Mouse (Mus musculus) limb, embryonic 15.5 days (tissue): ENCODE results near the gene Asprv1. TPM values are rescaled to one million over a fixed set of nuclear protein-coding genes. Genes with fewer than 3 reads are reported as not detected.
A peak's percentile ranks its signal among the peaks of the same experiment; 100 is the strongest.

ENCODE experiments used
- ATAC-seq: fragments of 200-750 bp; cut with Nextera tagmentation; 2 replicates; pipeline ENCODE4 v1.8.0; 2017; ENCODE audit warnings: low read depth, moderate TSS enrichment; ENCODE audit not compliant: insufficient number of reproducible peaks, low FRiP score, low TSS enrichment
- H3K27ac ChIP-seq: fragments of 300-500 bp; sonication (generic); 2 replicates; pipeline ENCODE4 v1.5.1; 2015; ENCODE audit warnings: moderate library complexity, mild to moderate bottlenecking, inconsistent platforms
- H3K27me3 ChIP-seq: fragments of 300-500 bp; sonication (generic); 2 replicates; pipeline ENCODE4 v1.6.1; 2015; ENCODE audit warnings: inconsistent platforms
- H3K36me3 ChIP-seq: fragments of 300-500 bp; sonication (generic); 2 replicates; pipeline ENCODE4 v1.6.1; 2015; ENCODE audit warnings: inconsistent platforms
- H3K4me1 ChIP-seq: fragments of 300-500 bp; sonication (generic); 2 replicates; pipeline ENCODE4 v1.6.1; 2015; ENCODE audit warnings: inconsistent platforms
- H3K4me2 ChIP-seq: fragments of 300-500 bp; sonication (generic); 2 replicates; pipeline ENCODE4 v1.6.1; 2015; ENCODE audit warnings: mild to moderate bottlenecking, inconsistent platforms
- H3K4me3 ChIP-seq: fragments of 300-500 bp; sonication (generic); 2 replicates; pipeline ENCODE4 v1.5.1; 2015; ENCODE audit warnings: mild to moderate bottlenecking, inconsistent platforms
- H3K9ac ChIP-seq: fragments of 300-500 bp; sonication (generic); 2 replicates; pipeline ENCODE4 v1.6.1; 2015; ENCODE audit warnings: inconsistent platforms
- H3K9me3 ChIP-seq: fragments of 300-500 bp; sonication (generic); 2 replicates; pipeline ENCODE4 v1.6.1; 2016; ENCODE audit warnings: inconsistent platforms
- WGBS: fragments of 180-500 bp; shearing (Covaris S2); methylation state at CpG from one replicate; pipeline ENCODE4 v1.1.7; 2015; 5-methylcytosine and 5-hydroxymethylcytosine counted together
- polyA plus RNA-seq: library from polyadenylated mRNA; unstranded; fragments of >200 nt; fragmentation: Nextera tagmentation; extraction: Ambion mirVana; gene quantifications from 2 replicates; pipeline ENCODE4 v1.2.1, GENCODE M21; 2015

The Asprv1 gene
- polyA plus RNA-seq, 1 experiment from 2014 or later = 610 TPM

GRCm38 (mm10) chr6:86624074-86625030 lies 3.6 kb upstream of the Asprv1 start:
- peak overlapping the region; percentile 6; the same call in 1 of the 2 replicates for H3K4me2 ChIP-seq
- 18% methylated on average over 18 of the region's 18 CpGs for WGBS
- H3K9ac ChIP-seq = no peak overlapping the region
- H3K4me1 ChIP-seq = peaks cover 31% of the 10 kb centered on the region
- peak; percentile 31; the same call in 1 of the 2 replicates for ATAC-seq
- peak overlapping the region; percentile 60 for H3K27ac ChIP-seq
- H3K27me3 ChIP-seq = peaks cover 8% of the 10 kb centered on the region; the same call in 1 of the 2 replicates
- no peaks in the 10 kb centered on the region for H3K36me3 ChIP-seq
- no peaks in the 10 kb centered on the region for H3K9me3 ChIP-seq
- H3K4me3 ChIP-seq = no peak overlapping the region

- Histone ChIP-seq H3K4me1 (peaks cover 5% of the 10 kb centered on the region), H3K27me3 (peaks cover 7% of the 10 kb centered on the region; the same call in 1 of the 2 replicates), H3K9me3 (no peaks in the 10 kb centered on the region), H3K36me3 (no peaks in the 10 kb centered on the region), H3K4me3 (no peak overlapping the region), H3K9ac (no peak overlapping the region), H3K4me2 (no peak overlapping the region), H3K27ac (no peak overlapping the region)
- no peak for ATAC-seq
- WGBS = 54% methylated on average over 3 of the region's 3 CpGs
Observed at GRCm38 (mm10) chr6:86630141-86630540, 2.2 kb downstream of the Asprv1 start.

GRCm38 (mm10) chr6:86636495-86636894 lies 8.5 kb downstream of the Asprv1 start:
- Histone ChIP-seq H3K4me2 (no peak overlapping the region), H3K9ac (no peak overlapping the region), H3K36me3 (no peaks in the 10 kb centered on the region), H3K4me1 (0 out of 2 replicates have a peak, but pooled peaks cover 2% of the 10 kb centered on the region), H3K4me3 (no peak overlapping the region), H3K9me3 (no peaks in the 10 kb centered on the region), H3K27ac (no peak overlapping the region), H3K27me3 (0 out of 2 replicates have a peak, but pooled peaks cover 3% of the 10 kb centered on the region)
- ATAC-seq = no peak
- WGBS = 51% methylated on average over 2 of the region's 2 CpGs

- no peaks in the 10 kb centered on the region for H3K36me3 ChIP-seq
- ATAC-seq = no peak
- no peaks in the 10 kb centered on the region for H3K9me3 ChIP-seq
- no peak overlapping the region for H3K27ac ChIP-seq
- WGBS = 70% methylated on average over 4 of the region's 4 CpGs
- H3K9ac ChIP-seq = no peak overlapping the region
- H3K27me3 ChIP-seq = 0 out of 2 replicates have a peak, but pooled peaks cover 3% of the 10 kb centered on the region
- no peak overlapping the region for H3K4me3 ChIP-seq
- H3K4me2 ChIP-seq = no peak overlapping the region
- 0 out of 2 replicates have a peak, but pooled peaks cover 2% of the 10 kb centered on the region for H3K4me1 ChIP-seq
Observed at GRCm38 (mm10) chr6:86637171-86637835, 9.3 kb downstream of the Asprv1 start.

- H3K4me3 ChIP-seq = no peak overlapping the region
- H3K9me3 ChIP-seq = no peaks in the 10 kb centered on the region
- 0 out of 2 replicates have a peak, but pooled peaks cover 3% of the 10 kb centered on the region for H3K27me3 ChIP-seq
- H3K4me1 ChIP-seq = 0 out of 2 replicates have a peak, but pooled peaks cover 2% of the 10 kb centered on the region
- H3K4me2 ChIP-seq = no peak overlapping the region
- H3K9ac ChIP-seq = no peak overlapping the region
- WGBS = 36% methylated on average over 2 of the region's 2 CpGs
- H3K27ac ChIP-seq = no peak overlapping the region
- H3K36me3 ChIP-seq = no peaks in the 10 kb centered on the region
- ATAC-seq = no peak
Observed at GRCm38 (mm10) chr6:86637860-86638259, 9.9 kb downstream of the Asprv1 start.

- Histone ChIP-seq H3K4me1 (0 out of 2 replicates have a peak, but pooled peaks cover 2% of the 10 kb centered on the region), H3K9me3 (no peaks in the 10 kb centered on the region), H3K27ac (no peak overlapping the region), H3K36me3 (no peaks in the 10 kb centered on the region), H3K4me2 (no peak overlapping the region), H3K4me3 (no peak overlapping the region), H3K9ac (no peak overlapping the region), H3K27me3 (no peaks in the 10 kb centered on the region)
- ATAC-seq = no peak
- 14% methylated on average over 2 of the region's 2 CpGs for WGBS
Observed at GRCm38 (mm10) chr6:86638434-86638833, 10.5 kb downstream of the Asprv1 start.

- H3K9me3 ChIP-seq = no peaks in the 10 kb centered on the region
- no peak overlapping the region for H3K9ac ChIP-seq
- WGBS = 80% methylated on average over 18 of the region's 18 CpGs
- no peak for ATAC-seq
- 0 out of 2 replicates have a peak, but pooled peaks cover 2% of the 10 kb centered on the region for H3K4me1 ChIP-seq
- H3K4me3 ChIP-seq = no peak overlapping the region
- H3K27ac ChIP-seq = no peak overlapping the region
- no peak overlapping the region for H3K4me2 ChIP-seq
- H3K36me3 ChIP-seq = no peaks in the 10 kb centered on the region
- no peaks in the 10 kb centered on the region for H3K27me3 ChIP-seq
Observed at GRCm38 (mm10) chr6:86639180-86640160, 11.5 kb downstream of the Asprv1 start.

- WGBS = 78% methylated on average over 3 of the region's 3 CpGs
- Histone ChIP-seq H3K4me3 (no peak overlapping the region), H3K36me3 (no peaks in the 10 kb centered on the region), H3K4me1 (0 out of 2 replicates have a peak, but pooled peaks cover 2% of the 10 kb centered on the region), H3K9me3 (no peaks in the 10 kb centered on the region), H3K9ac (no peak overlapping the region), H3K27ac (no peak overlapping the region), H3K4me2 (no peak overlapping the region), H3K27me3 (no peaks in the 10 kb centered on the region)
- ATAC-seq = no peak
Observed at GRCm38 (mm10) chr6:86640161-86640560, 12.2 kb downstream of the Asprv1 start.

GRCm38 (mm10) chr6:86640776-86641175 lies 12.8 kb downstream of the Asprv1 start:
- no peaks in the 10 kb centered on the region for H3K9me3 ChIP-seq
- H3K27ac ChIP-seq = no peak overlapping the region
- H3K4me2 ChIP-seq = no peak overlapping the region
- 0 out of 2 replicates have a peak, but pooled peaks cover 2% of the 10 kb centered on the region for H3K4me1 ChIP-seq
- no peaks in the 10 kb centered on the region for H3K27me3 ChIP-seq
- no peak overlapping the region for H3K4me3 ChIP-seq
- H3K36me3 ChIP-seq = no peaks in the 10 kb centered on the region
- 79% methylated on average over 8 of the region's 8 CpGs for WGBS
- H3K9ac ChIP-seq = no peak overlapping the region
- ATAC-seq = no peak

- 0 out of 2 replicates have a peak, but pooled peaks cover 2% of the 10 kb centered on the region for H3K4me1 ChIP-seq
- WGBS = 79% methylated on average over 8 of the region's 8 CpGs
- H3K36me3 ChIP-seq = no peaks in the 10 kb centered on the region
- no peak overlapping the region for H3K4me3 ChIP-seq
- no peak overlapping the region for H3K9ac ChIP-seq
- no peak overlapping the region for H3K4me2 ChIP-seq
- H3K27ac ChIP-seq = no peak overlapping the region
- ATAC-seq = no peak
- no peaks in the 10 kb centered on the region for H3K9me3 ChIP-seq
- no peaks in the 10 kb centered on the region for H3K27me3 ChIP-seq
Observed at GRCm38 (mm10) chr6:86641716-86642115, 13.8 kb downstream of the Asprv1 start.
